Mouse (Mus musculus): Measurements from ENCODE around the gene Pigx.
A peak's percentile ranks its signal among the peaks of the same experiment; 100 is the strongest.
"Not testable (repeated sequence)": the region's sequence is repeated elsewhere in the genome, so short reads cannot be mapped to it uniquely, and the experiment has no call there.

The Pigx gene

DNA sequence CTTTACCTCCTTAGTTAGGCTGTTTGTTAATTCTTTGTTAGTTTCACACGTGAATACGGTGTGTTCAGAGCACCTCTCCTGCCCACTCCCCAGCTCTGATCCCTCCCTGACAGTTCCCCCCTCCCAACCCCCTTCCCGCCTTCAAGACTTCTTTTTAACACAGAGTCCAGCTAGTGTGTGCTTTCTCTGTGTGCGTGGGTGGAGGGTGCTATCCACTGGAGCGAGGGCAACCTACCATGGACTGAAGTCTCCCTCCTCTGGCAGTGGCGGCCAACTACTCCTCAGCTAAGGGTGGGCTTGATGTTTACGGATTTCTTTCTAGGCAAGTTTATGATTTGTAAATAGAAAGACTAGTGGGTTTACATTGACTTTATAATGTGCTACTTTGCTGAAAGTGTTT is 8.6 kb upstream of the Pigx start:
- no peak for DNase-seq

DNA sequence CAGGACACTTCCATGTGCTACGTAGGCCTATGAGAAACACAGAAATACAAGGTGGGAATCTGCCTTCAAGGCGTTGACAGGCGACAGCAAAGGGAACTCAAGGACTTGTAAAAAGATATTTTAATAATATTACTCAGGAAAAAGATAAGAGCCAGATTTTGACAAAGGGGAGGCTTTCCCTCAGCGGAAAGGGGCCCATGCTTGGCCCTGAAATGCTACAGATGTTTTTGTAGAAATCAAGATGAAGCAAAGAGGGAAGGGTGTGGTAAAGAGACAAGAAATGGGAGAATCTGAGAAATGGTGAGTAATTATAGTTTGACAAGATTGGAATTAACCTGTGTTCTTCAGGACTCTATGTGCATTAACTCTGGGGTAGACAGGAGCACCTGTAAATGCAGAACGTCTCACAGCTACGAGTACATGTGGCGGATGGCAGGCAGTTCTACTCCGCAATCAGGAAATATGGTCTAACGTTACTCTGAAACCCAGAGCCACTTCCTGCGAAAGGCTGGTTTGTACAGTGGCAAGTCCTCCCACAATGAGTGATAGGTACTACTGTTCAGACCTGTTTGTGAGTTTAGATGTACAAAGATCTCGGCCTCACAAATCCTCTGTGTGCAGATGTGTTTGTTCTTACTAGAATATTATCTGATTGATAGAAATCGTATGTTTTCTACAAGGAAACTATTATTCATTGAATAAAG is 8.0 kb upstream of the Pigx start:
- DNase-seq = no peak

DNA sequence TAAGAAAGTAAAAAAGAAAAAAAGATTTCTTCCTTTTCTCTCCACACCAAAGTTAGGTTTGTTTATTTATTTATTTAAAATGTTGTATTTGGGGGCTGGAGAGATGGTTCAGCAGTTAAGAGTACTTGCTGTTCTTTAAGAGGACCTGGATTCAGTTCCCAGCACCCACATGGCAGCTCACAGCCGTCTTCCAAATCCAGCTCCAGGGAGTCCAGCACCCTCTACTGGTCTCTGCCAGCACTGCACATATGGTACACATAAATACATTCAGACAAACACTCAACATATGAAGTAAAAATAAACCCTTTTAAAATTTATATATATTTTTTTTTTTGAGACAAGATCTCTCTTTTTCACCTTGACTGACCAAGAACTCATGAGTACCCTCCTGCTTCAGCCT is 6.2 kb upstream of the Pigx start:
- no peak for DNase-seq

DNA sequence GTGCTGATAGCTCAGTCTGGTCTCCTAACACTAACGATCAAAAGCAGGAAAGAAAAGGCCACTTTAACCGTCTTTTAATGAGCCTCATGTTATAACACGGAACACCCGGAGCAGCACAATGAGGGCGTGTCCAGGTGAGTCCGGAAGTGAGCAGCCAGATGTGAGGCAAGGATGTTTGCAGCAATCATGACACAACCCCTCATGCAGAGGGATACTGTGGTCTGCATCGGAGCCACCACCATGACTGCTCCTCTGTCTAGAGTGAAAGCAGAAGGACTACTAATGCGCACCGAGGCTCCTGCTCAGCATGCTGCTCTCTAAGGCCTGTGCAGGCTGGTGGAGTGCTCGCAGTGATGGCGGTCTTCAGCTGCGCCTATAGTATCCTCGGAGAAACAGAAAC is 2.8 kb upstream of the Pigx start:
- DNase-seq = no peak

DNA sequence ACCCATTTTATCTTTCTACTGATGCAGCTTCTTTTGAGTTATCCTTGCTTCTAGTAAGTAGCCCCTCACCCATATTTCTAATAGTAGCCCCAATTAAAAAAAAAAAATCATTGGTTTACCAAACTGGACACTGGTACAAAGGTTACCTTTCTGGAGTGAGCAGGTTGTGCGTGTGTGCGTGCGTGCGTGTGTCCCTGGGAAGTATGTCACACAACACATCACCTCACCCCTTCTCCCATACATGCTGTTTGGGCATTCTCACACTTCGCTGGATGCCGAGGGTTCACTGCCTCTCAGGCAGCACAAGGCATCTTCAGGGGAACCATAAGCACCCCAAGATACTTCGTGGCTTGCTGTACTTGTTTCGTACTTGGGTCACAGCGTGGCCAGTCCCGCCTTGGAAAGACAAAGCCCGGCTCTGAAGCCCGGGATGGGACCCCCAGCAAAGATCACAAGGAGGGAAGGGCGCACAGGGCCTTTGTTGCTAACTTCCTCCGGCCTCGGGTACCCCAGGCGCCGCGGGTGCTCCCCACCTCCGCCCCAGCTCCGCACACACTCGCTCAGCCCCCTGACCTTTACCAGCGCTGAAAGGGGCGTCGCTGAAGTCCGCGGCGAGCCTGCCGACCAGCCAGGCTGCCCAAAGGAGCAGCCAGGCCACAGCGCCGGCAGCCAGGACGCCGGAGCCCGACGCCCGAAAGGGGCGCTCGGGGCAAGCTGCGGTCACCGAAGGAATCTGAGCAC is 473 bp downstream of the Pigx start:
- peak; percentile 36 for DNase-seq

DNA sequence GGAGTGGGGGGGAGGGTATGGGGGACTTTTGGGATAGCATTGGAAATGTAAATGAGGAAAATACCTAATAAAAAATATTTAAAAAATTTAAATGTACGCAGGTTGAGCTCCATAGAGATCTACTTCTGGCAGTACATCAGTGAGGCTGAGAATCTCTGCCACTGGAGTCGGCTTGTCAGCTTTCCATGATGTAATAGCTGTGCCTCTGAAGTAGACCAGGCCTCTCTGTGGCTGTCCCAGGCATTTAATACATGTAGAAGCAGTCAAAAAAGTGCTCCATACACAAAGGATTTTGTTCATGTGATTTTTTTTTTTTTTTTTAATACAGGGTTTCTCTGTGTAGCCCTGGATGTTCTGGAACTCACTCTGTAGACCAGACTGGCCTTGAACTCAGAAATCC is 1.8 kb downstream of the Pigx start:
- DNase-seq = not testable (repeated sequence)

DNA sequence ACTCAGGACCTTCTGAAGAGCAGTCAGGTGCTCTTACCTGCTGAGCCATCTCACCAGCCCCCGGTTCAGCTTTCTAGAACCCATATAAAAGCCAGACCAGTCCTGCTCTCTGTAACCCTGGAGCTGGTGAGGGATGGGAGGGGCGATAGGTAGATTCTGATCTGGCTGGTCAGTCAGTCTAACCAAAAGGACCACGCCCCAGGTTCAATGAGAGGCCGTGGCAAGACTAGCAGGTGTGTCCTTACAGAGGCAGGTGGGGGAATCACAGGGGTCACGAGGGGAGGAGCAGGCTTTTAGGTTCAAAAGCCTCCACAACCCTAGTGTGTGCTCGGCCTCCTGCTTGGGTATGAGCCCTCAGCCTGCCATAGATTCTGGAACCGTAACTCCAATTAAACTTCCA is 8.1 kb downstream of the Pigx start:
- DNase-seq = no peak

DNA sequence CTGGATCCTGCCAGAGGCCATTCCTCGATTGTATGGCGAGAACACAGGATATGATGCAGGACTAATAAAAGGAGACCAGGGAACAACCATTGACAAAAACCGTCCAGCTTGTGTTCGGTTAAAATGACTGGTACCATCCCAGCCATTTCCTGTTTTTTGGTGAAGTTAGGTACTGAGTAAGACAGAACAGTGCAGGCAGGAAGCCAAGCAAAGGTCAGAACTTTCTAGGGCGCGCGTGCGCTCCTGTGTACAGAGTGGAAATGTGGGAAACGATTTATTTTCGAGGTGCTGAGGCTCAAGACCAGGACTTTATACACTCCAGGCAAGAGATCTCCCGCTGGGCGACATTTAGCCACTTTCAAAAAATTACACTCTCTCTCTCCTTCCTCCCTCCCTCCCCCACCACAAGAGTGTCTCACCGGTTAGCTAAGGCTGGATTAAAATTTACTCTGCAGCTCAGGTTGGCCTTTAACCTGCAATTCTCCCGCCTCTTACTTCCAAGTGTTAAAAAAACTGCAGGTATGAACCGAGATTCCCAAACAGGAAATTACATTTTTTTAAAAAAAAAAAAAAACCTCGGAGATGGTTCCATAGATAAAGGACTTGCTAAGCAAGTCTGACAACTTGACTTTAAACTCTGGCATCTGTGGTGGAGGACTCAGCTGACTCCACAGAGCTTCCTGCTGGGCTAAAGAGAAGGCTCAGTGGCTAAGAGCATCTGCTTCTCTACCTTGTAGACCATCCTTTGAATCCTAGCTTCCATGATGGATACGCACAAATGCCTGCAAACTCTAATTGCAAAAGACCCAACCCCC is 11.7 kb downstream of the Pigx start:
- DNase-seq = peak; percentile 92

DNA sequence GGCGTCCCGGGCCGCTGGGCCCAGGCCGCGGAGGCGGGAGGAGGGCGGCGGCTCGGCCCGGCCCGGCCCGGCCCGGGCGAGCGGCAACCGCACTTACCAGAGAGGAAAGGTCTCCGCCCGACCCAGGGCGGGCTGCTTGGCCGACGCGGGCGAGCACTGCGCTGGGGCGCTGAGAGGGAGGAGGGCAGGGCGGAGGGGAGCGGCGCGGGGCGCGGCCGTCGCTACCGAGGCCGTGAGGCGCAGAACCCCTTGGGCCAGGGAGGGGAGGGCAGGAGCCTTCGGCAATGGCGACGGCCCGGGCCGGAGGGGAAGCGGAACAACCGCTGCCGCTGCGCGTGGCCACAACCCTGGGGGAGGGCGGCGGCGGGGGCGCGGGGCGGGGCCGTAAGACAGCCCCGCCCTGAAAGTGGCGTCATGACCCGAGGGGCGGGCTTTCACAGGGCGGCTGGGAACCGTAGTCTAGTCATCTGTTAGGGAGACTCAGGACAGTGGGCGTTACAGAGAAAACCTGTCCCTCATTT is 20.5 kb downstream of the Pigx start, which contains the start of gene Pak2:
Gene Pak2, minus strand, starts transcription at position 352 of the 521 bp plus-strand sequence.
- peak; percentile 99 for DNase-seq

DNA sequence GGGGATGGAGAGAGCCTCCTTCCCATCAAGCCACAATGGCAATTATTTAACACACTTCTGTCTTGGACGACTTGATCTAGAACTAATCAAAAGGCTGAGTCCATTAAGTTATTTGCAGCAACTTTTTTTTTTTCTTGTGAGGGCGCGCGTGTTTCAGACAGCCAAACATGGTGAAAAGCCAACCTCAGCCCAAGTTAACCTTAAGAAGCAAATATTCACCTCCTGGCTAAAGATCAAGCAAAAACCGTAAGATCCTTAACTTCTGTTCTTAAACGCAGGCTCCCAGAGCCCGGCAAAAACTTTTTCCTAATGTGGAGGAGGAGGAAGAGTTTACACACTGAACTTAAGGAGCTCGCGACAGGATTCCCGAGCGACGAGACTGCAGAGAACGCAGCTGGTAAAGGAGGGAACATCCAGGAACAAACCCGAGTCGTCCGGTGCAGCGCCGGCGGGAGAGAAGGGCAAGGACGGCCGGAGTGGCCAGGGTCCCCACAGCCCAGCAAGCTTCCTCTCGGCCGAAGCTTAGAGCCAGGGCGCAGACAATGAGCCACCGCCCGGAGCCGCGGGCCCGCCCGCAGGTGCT is 21.0 kb downstream of the Pigx start:
- peak; percentile 86 for DNase-seq

DNA sequence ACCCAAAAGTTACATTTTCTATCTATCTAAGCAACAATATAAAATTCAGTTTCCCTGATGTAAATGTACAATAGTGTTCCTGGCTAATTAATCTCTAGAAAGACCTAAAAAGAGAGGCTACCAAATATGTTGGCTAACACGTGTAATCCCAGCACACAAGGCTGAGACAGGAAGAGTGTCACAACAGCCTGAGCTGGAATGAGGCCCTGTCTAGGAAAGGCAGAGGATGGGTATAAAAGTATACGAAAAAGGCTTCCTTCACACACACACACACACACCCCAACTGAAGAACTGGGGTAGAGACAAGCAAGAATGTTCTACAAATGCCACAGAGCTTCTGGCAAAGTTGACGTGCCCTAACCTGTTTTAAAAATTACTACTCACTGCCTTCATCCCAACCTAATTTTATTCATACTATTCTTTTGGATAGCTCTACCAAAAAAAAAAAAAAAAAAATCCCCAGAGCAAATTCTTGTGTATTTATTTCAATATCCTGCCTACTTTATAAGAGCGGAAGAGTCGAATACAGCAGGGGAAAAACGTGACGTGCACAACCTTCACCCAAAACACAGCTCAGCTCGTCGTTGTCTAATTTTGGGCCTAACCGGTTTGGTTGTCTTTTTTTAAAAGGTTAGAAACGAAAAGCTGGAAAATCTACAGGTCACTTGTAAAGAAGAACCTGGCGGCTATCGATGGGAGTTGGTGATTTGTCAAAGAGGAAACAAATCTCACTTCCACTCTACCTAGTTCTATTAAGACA is 21.7 kb downstream of the Pigx start:
- peak; percentile 83 for DNase-seq

DNA sequence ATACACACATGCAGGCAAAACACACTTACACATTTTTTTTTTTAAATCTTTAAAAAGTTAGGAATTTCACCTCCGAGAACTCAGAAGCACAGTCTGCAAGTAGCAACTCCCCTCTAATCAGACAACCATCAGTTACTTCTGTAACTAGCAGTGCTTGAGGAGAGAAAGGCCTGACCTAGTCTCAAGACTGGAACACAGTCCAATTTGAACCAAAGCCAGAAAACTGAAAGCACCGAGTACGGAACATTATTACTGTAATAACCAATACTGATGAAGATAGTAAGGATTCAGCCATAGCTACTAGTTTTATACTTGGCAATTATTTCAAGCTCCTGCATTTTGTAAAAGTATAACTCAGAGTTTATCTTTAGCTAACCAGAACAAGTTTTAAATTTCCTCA is 23.1 kb downstream of the Pigx start:
- DNase-seq = no peak

DNA sequence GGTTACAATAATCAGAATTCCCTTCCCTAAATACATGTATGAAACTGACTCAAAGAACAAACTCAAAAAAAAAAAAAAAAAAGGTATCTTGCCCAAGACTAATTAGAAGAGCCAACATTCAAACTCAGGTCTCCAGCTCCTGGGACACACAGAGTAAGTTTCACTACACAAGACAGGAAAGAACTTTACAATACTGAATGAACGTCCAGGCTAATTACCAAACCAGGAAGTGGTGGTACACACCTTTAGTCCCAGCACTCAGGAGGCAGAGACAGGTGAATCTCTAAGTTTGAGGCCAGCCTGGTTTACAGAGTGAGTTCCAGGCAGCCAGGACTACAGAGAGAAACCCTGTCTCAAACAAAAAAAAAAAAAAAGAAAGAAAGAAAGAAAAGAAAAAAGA is 23.8 kb downstream of the Pigx start:
- DNase-seq = no peak

DNA sequence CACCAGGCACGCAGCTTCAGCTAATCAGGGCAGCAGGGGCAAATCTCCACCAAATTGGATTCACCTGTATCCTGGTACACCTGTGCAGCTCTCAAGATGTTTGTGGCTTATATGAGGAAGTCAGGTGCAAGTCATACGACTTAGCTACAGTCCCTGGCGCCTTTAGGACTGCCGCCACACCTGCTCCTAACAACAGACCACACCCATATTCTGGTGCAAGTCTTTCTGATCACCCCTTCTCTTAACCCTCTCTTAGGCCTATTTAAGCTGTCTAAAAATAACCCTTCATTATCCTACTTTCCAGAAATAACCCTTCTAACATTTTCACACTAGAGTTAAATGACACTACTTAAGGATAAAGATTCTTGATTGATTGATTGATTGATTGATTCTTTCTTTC is 29.5 kb downstream of the Pigx start:
- DNase-seq = not testable (repeated sequence)

DNA sequence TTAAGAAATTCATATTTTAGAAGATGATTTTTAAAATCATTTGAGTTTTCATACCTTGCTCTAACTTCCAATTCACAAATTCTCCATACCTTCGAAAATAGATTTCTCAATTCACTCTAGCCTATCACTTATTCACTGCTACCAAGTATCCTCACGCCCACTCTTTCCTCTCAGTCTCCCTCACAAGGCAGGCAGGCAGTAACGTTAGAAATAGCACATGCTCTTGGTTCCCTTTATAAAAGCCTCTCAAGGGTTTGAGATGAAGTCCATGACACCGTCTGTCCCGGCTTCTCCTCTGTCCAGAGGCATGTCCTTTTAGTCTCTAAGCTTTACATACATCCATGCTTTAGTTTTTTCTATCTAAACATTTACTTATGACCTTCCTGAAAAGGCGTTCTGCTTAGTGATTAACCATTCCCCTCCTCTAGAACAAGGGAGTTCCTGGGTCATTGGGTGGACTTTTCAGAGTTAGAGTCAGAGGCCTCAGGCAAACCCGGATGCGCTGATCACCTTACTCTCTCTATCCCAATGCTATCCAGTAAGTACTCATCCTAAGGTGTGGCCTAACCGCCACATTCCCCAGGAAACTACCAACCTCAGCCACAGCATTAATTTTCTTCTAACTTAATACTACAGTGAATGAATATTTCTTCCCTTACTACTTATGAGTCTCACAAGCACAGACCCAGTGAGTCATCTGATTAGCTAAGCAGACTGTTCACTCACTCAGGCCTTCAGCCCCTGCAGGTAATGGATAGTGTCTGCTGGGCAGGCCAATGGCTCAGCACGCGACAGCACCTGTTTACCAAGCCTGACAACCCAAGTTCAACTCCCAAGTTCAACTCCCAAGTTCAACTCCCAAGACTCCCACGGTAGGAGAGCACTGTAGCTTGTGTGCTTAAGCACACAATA is 30.9 kb downstream of the Pigx start:
- DNase-seq = peak; percentile 87

DNA sequence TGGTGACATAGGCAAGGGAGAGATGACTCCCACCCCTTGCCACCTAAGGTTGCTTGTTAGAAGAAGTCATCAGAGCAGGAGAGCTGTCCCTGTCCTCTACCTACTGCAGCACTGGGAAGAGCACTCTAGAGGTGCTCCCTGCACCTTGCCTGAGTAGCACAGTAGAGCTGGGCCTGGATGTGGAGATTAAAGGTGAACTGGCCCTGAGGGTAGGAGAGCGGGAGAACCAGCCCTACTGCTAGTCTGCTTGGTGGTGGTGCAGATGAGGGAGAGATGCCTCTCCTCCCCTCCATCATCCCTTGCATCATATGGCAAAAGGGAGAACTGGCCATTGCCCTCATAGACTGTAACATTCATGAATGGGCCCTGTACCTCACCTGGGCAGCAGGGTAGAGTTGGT is 32.6 kb downstream of the Pigx start:
- DNase-seq = peak; percentile 83

DNA sequence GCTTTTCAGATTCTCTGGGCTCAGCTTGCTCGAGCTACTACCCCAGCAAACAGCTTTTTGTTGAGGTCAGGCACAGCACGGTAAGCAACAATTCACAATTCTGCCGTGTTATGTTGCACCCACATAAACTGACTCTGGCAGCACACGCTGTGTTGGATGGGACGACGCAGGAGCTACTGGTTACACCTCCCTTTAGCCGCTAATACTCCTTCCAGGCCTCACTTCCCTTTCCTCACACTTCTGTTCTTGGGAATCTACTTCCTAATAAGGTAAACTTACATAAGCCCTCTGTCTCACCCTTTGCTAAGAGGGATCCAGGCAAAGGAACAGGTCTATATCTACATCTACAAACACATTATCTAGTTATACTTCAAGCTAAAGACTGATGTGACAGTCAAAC is 35.6 kb downstream of the Pigx start:
- DNase-seq = peak; percentile 74

DNA sequence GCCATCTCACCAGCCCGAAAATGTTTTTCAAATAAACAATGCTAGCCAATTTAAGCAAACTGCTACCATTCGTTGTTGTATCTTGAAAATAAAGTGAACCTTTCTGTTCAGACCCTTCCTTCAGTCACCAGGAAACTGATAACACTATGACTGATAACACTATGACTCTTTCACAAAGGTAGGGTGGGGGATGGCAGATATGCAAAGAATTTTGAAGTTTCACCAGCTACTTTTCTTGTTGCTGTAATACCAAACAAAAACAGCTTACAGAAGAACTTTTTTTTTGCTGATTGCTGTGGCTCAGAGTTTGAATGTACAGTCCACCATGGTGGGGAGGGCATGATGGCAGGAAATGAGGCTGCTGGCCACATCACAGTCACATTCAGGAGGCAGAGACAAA is 37.3 kb downstream of the Pigx start:
- no peak for DNase-seq

DNA sequence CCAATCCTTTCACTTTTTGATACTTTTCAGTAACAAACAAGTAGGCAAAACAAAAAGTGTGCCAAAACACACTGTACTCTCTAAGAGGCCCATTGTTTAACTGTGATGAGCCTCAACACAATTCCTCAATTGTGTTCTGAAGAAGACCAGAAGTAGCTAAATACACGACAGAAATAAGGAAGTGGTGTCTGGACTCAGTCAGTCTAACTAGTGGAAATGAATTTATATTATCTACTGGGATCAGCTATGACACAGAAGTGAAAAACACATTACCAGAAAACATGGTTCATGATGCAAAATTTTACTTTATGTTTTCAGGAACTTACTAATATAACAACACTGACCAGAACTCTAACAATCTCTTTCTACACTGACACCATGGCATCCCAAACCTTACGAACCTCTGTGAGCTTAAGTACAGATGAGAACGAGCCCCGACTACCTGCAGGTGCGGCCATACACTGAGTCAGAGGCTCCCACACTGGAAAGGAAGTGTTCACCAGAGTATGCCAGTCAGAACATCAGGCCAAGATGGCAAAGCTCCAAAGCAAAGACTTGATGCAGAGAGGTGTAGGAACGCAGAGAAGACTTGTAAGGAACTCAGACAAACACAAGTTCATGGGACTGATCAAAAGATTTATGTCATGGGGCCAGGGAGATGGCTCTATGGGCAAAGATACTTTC is 39.6 kb downstream of the Pigx start:
- peak; percentile 81 for DNase-seq

DNA sequence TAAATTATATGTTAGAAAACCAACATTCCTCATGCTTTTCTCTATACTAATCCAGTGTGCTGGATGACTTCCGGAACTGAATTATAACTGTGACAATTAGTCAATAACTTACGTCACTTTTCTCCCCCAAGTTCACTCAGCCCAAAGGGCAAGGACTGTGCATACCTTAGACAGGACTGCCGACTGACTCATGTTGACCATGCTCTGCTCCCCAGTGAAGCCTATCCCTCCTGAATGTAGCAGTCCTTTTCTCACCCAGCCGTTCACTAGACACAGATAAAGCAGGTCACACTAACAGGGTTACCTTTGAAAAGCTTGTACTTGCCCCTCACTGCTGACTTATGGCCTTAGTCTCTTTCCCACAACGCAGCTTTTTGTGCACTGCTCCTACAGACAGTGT is 40.7 kb downstream of the Pigx start:
- peak; percentile 86 for DNase-seq

DNA sequence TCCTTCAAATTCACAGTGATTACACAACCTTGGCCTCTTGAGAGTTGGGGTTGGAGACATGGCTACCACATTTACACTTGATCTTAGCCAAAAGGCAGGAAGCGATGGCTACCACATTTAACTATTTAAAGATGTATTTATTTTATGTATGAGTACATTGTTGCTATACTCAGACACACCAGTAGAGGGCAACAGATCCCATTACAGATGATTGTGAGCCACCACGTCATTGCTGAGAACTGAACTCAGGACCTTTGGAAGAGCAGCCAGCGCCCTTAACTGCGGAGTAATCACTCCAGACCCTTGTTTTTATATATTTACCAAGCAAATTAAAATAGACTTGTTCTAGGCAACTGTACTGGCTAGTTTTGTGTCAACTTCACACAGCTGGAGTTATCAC is 57.2 kb downstream of the Pigx start:
- DNase-seq = no peak
